Mouse (Mus musculus): ENCODE measurements at regions not wholly inside any gene's neighbourhood (a gene's known extent, or its start where the extent isn't known, plus 50 kb on each side); places are given as distances from the start of the nearest gene placed in this dataset.
A peak's percentile ranks its signal among the peaks of the same experiment; 100 is the strongest.

GRCm38 (mm10) chr8:77814796-77815647 lies 90.8 kb upstream of the Ednra start:
- 44% methylated on average over 12 of the region's 12 CpGs for WGBS
- DNase-seq (ENCODE audit: low spot score) (peak; percentile 17), ATAC-seq (ENCODE audit: low FRiP score) (no peak)
- Histone ChIP-seq H3K27me3 (ENCODE audit: control insufficient read depth, insufficient read depth, low read length) (no peaks in the 10 kb centered on the region), H3K4me3 (ENCODE audit: low read depth, low read length) (no peak overlapping the region), H3K27ac (ENCODE audit: low read depth, low read length) (no peak overlapping the region), H3K36me3 (ENCODE audit: control insufficient read depth, insufficient read depth, low read length) (no peaks in the 10 kb centered on the region), H3K4me2 (replicated peaks; ENCODE audit: low read depth, low read length) (no peak overlapping the region), H3K9me3 (ENCODE audit: control insufficient read depth, low read length) (no peaks in the 10 kb centered on the region), H3K4me1 (replicated peaks; ENCODE audit: control insufficient read depth, insufficient read depth, low read length) (no peaks in the 10 kb centered on the region), H3K9ac (ENCODE audit: low read depth, low read length) (no peak overlapping the region)

DNA sequence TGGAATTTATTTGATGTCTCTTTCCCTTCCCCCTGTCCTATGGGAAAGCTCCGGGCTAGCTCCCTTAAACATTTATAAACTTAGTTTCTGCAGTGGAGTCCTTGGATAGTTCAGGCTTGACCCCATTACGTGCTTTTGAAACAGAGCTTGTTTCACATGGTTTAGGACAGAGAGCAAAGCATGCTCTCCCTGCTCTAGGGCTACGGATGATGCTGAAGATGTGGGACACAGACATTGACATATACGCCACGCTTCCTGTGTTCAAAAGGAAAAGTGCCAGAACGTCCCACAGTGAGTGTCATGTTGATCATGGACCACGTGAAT lies 91.3 kb upstream of the Ednra start:
- no peak for DNase-seq (ENCODE audit: low spot score)
- Histone ChIP-seq H3K9ac (ENCODE audit: low read depth, low read length) (no peak overlapping the region), H3K4me1 (replicated peaks; ENCODE audit: control insufficient read depth, insufficient read depth, low read length) (no peaks in the 10 kb centered on the region), H3K27ac (ENCODE audit: low read depth, low read length) (no peak overlapping the region), H3K9me3 (ENCODE audit: control insufficient read depth, low read length) (no peaks in the 10 kb centered on the region), H3K36me3 (ENCODE audit: control insufficient read depth, insufficient read depth, low read length) (no peaks in the 10 kb centered on the region), H3K4me3 (ENCODE audit: low read depth, low read length) (no peak overlapping the region), H3K4me2 (replicated peaks; ENCODE audit: low read depth, low read length) (no peak overlapping the region), H3K27me3 (ENCODE audit: control insufficient read depth, insufficient read depth, low read length) (no peaks in the 10 kb centered on the region)
- 49% methylated on average over 7 of the region's 7 CpGs for WGBS
- no peak for ATAC-seq (ENCODE audit: low FRiP score)

GRCm38 (mm10) chr8:77816217-77816616 lies 92.0 kb upstream of the Ednra start:
- Histone ChIP-seq H3K9ac (ENCODE audit: low read depth, low read length) (no peak overlapping the region), H3K27ac (ENCODE audit: low read depth, low read length) (no peak overlapping the region), H3K9me3 (ENCODE audit: control insufficient read depth, low read length) (no peaks in the 10 kb centered on the region), H3K4me3 (ENCODE audit: low read depth, low read length) (no peak overlapping the region), H3K36me3 (ENCODE audit: control insufficient read depth, insufficient read depth, low read length) (no peaks in the 10 kb centered on the region), H3K27me3 (ENCODE audit: control insufficient read depth, insufficient read depth, low read length) (no peaks in the 10 kb centered on the region), H3K4me1 (replicated peaks; ENCODE audit: control insufficient read depth, insufficient read depth, low read length) (no peaks in the 10 kb centered on the region), H3K4me2 (replicated peaks; ENCODE audit: low read depth, low read length) (no peak overlapping the region)
- ATAC-seq (ENCODE audit: low FRiP score) (no peak), DNase-seq (ENCODE audit: low spot score) (no peak)
- 83% methylated on average over 4 of the region's 4 CpGs for WGBS

DNA sequence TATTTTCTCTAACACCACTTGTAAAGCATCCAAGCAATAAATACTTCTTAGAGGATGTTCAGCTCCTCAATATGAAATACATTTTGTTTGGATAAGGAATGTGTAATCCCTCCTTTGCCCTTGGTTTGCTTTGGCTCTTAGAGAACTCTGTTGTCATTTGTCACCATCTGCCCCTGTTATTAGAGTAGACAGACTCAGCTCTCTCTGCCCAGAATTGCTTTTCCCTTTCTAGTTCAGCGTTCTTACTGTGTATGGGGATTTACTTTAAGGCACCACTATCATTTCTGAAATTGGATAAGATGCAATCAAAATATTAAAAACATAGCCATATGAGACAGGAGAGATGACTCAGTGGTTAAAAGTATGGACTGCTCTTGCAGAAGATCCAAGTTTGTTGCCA lies 101.5 kb upstream of the Ednra start:
- WGBS = 80% methylated on average over 1 of the region's 1 CpGs
- Histone ChIP-seq H3K4me1 (replicated peaks; ENCODE audit: control insufficient read depth, insufficient read depth, low read length) (no peaks in the 10 kb centered on the region), H3K4me2 (replicated peaks; ENCODE audit: low read depth, low read length) (no peak overlapping the region), H3K9me3 (ENCODE audit: control insufficient read depth, low read length) (no peaks in the 10 kb centered on the region), H3K27ac (ENCODE audit: low read depth, low read length) (no peak overlapping the region), H3K9ac (ENCODE audit: low read depth, low read length) (no peak overlapping the region), H3K27me3 (ENCODE audit: control insufficient read depth, insufficient read depth, low read length) (no peaks in the 10 kb centered on the region), H3K36me3 (ENCODE audit: control insufficient read depth, insufficient read depth, low read length) (no peaks in the 10 kb centered on the region), H3K4me3 (ENCODE audit: low read depth, low read length) (no peak overlapping the region)
- no peak for ATAC-seq (ENCODE audit: low FRiP score)
- DNase-seq (ENCODE audit: low spot score) = no peak

- ATAC-seq (ENCODE audit: low FRiP score) (no peak), DNase-seq (ENCODE audit: low spot score) (no peak)
- 66% methylated on average over 2 of the region's 2 CpGs for WGBS
- no peak overlapping the region for H3K4me3 ChIP-seq (ENCODE audit: low read depth, low read length)
- H3K4me1 ChIP-seq (replicated peaks; ENCODE audit: control insufficient read depth, insufficient read depth, low read length) = no peaks in the 10 kb centered on the region
- no peaks in the 10 kb centered on the region for H3K27me3 ChIP-seq (ENCODE audit: control insufficient read depth, insufficient read depth, low read length)
- H3K36me3 ChIP-seq (ENCODE audit: control insufficient read depth, insufficient read depth, low read length) = no peaks in the 10 kb centered on the region
- no peaks in the 10 kb centered on the region for H3K9me3 ChIP-seq (ENCODE audit: control insufficient read depth, low read length)
- no peak overlapping the region for H3K27ac ChIP-seq (ENCODE audit: low read depth, low read length)
- no peak overlapping the region for H3K4me2 ChIP-seq (replicated peaks; ENCODE audit: low read depth, low read length)
- no peak overlapping the region for H3K9ac ChIP-seq (ENCODE audit: low read depth, low read length)
Measured at GRCm38 (mm10) chr8:77826255-77826654, 102.0 kb upstream of the Ednra start.

DNA sequence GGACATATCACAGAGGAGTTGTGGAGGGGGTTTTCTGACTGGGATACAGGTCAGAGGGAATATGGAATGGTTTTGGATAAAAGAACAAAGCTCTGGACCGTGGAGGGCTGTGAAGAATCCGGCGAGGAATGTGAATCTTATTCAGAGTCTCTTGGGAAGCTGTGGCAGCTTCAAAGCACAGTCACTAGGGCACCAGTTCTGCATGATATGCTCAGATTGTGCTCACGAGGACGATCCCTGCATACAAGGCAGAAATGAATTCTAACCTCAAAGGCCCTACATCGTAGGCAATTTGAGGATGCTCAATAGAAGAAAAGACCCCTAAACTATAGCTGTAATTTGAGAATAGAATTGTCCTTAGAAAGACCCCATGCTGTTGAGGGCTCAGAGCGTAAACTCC lies 103.8 kb upstream of the Ednra start:
- Histone ChIP-seq H3K27ac (ENCODE audit: low read depth, low read length) (no peak overlapping the region), H3K4me2 (replicated peaks; ENCODE audit: low read depth, low read length) (no peak overlapping the region)
- DNase-seq (ENCODE audit: low spot score) = no peak

DNA sequence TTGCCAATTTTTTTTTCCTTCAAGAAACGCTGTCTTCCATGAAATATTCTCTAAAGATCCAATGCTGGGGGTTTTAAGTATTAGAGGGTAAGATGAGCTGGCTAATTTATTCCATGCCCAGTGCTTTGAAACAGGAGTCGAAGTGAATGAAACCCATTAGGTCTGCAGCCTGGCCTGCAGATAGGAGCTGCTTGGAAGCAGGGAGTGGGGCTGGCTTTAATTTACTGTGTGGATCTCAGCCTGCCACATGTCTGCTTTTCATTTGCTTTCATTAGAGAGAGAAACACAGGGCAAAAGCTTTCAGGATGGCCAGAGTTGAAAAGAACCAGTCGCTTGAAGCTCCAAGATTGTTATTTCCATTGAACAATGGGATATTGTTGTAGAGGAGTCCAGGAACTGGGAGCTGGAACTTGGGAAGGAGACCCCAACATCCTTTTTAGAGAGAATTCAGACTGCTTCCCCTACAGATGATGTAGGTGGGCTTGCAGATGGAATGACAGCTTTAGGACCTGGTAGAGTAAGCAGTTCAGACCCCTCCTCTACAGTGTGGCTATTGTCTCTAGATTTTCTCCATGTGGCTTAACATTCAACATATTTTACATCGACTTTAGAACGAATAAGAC lies 105.0 kb upstream of the Ednra start:
- 61% methylated on average over 5 of the region's 5 CpGs for WGBS
- Histone ChIP-seq H3K27me3 (ENCODE audit: control insufficient read depth, insufficient read depth, low read length) (no peaks in the 10 kb centered on the region), H3K27ac (ENCODE audit: low read depth, low read length) (no peak overlapping the region), H3K4me1 (replicated peaks; ENCODE audit: control insufficient read depth, insufficient read depth, low read length) (no peaks in the 10 kb centered on the region), H3K9me3 (ENCODE audit: control insufficient read depth, low read length) (no peaks in the 10 kb centered on the region), H3K9ac (ENCODE audit: low read depth, low read length) (no peak overlapping the region), H3K4me2 (replicated peaks; ENCODE audit: low read depth, low read length) (no peak overlapping the region), H3K4me3 (ENCODE audit: low read depth, low read length) (no peak overlapping the region), H3K36me3 (ENCODE audit: control insufficient read depth, insufficient read depth, low read length) (no peaks in the 10 kb centered on the region)
- DNase-seq (ENCODE audit: low spot score) (peak; percentile 39), ATAC-seq (ENCODE audit: low FRiP score) (no peak)

More for the DNA sequence above, 103.8 kb upstream of the Ednra start:
- WGBS = 30% methylated on average over 7 of the region's 7 CpGs
- Histone ChIP-seq H3K9ac (ENCODE audit: low read depth, low read length) (no peak overlapping the region), H3K9me3 (ENCODE audit: control insufficient read depth, low read length) (no peaks in the 10 kb centered on the region), H3K4me3 (ENCODE audit: low read depth, low read length) (no peak overlapping the region), H3K4me1 (replicated peaks; ENCODE audit: control insufficient read depth, insufficient read depth, low read length) (no peaks in the 10 kb centered on the region), H3K36me3 (ENCODE audit: control insufficient read depth, insufficient read depth, low read length) (no peaks in the 10 kb centered on the region), H3K27me3 (ENCODE audit: control insufficient read depth, insufficient read depth, low read length) (no peaks in the 10 kb centered on the region)
- ATAC-seq (ENCODE audit: low FRiP score) = no peak

GRCm38 (mm10) chr8:77829764-77830163 lies 105.5 kb upstream of the Ednra start:
- Histone ChIP-seq H3K36me3 (ENCODE audit: control insufficient read depth, insufficient read depth, low read length) (no peaks in the 10 kb centered on the region), H3K4me3 (ENCODE audit: low read depth, low read length) (no peak overlapping the region), H3K27me3 (ENCODE audit: control insufficient read depth, insufficient read depth, low read length) (no peaks in the 10 kb centered on the region), H3K4me1 (replicated peaks; ENCODE audit: control insufficient read depth, insufficient read depth, low read length) (no peaks in the 10 kb centered on the region), H3K9ac (ENCODE audit: low read depth, low read length) (no peak overlapping the region), H3K9me3 (ENCODE audit: control insufficient read depth, low read length) (no peaks in the 10 kb centered on the region), H3K4me2 (replicated peaks; ENCODE audit: low read depth, low read length) (no peak overlapping the region), H3K27ac (ENCODE audit: low read depth, low read length) (no peak overlapping the region)
- WGBS = 74% methylated on average over 5 of the region's 5 CpGs
- ATAC-seq (ENCODE audit: low FRiP score) (no peak), DNase-seq (ENCODE audit: low spot score) (no peak)

DNA sequence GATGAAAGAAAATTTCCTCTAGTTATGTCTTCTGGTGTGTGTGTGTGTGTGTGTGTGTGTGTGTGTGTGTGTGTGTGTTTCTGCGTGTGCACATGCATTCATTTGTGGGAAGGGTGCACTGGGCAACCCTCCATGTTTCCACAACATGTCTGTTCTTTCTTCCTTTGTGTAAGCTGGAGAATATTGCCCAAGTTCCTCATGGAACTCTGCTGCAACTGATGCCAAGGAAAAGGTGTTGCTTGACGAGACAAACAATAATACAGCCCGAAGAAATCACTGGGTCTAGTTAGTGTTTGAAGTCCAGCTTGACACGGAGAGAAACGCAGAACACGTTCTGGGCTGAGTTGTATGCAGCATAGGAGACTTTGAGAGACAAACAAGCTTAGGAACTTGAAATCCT lies 110.0 kb upstream of the Ednra start:
- H3K4me2 ChIP-seq (replicated peaks; ENCODE audit: low read depth, low read length) = no peak overlapping the region
- no peaks in the 10 kb centered on the region for H3K9me3 ChIP-seq (ENCODE audit: control insufficient read depth, low read length)
- no peaks in the 10 kb centered on the region for H3K36me3 ChIP-seq (ENCODE audit: control insufficient read depth, insufficient read depth, low read length)
- H3K27ac ChIP-seq (ENCODE audit: low read depth, low read length) = no peak overlapping the region
- no peaks in the 10 kb centered on the region for H3K27me3 ChIP-seq (ENCODE audit: control insufficient read depth, insufficient read depth, low read length)
- DNase-seq (ENCODE audit: low spot score) = no peak
- H3K4me3 ChIP-seq (ENCODE audit: low read depth, low read length) = no peak overlapping the region
- no peak for ATAC-seq (ENCODE audit: low FRiP score)
- 76% methylated on average over 6 of the region's 6 CpGs for WGBS
- no peak overlapping the region for H3K9ac ChIP-seq (ENCODE audit: low read depth, low read length)
- no peaks in the 10 kb centered on the region for H3K4me1 ChIP-seq (replicated peaks; ENCODE audit: control insufficient read depth, insufficient read depth, low read length)

Data from hindbrain, embryonic 11.5 days (tissue).